ENCODE assay signal across 7 mouse cellular contexts in the genomic region with DNA sequence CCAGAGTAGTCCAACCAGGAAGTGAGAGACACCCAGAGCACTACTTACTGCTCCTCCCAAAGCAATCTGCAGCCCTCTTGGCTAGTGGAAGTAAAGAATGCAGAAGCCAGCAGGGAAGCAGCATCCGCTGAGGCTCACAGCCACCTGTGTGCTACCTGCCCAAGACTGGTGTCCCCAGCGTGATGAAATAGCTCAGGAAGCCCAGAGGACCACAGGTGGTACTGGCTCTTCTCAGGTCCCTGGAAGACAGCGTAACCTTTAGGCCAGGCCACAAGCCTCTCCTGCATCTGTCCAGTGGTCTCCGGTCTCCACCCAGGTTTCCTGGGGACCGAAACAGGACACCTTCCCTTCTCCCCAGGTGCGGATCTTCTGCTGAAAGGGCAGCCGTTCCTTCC. TPM values are rescaled to one million over a fixed set of nuclear protein-coding genes. Genes with fewer than 3 reads are reported as not detected.
DNase-seq lines count a peak whose midpoint lies in the region; ATAC-seq and TF ChIP-seq lines count a peak whose summit lies in the region.

No protein-coding gene starts in this region.

- H3K27me3 ChIP-seq in forebrain, embryonic 11.5 days (ENCODE audit: control insufficient read depth, insufficient read depth, low read length) = no peaks in the 10 kb centered on the region
- no peaks in the 10 kb centered on the region for H3K27me3 ChIP-seq in hindbrain, postnatal 0 days (ENCODE audit: insufficient read depth, low read length)
- peaks cover 3% of the 10 kb centered on the region; the same call in 1 of the 2 replicates for H3K27me3 ChIP-seq in liver, embryonic 11.5 days (replicated peaks; ENCODE audit: control insufficient read depth, insufficient read depth, low read length)

- H3K4me2 ChIP-seq in forebrain, embryonic 11.5 days (ENCODE audit: low read depth, low read length, severe bottlenecking) = peak overlapping the region; percentile 79
- peak overlapping the region; percentile 69 for H3K4me2 ChIP-seq in hindbrain, postnatal 0 days (ENCODE audit: low read depth, low read length)
- H3K4me2 ChIP-seq in liver, embryonic 11.5 days = peak overlapping the region; percentile 76

- peak; percentile 40 for DNase-seq in ES-CJ7 (ENCODE audit: low read depth, low spot score)
- DNase-seq in ZHBTc4 (ENCODE audit: low read depth, low spot score) = peak; percentile 48
- no peak for DNase-seq in forebrain, embryonic 11.5 days (ENCODE audit: low spot score)
- peak; percentile 25 for DNase-seq in hindbrain, postnatal 0 days (ENCODE audit: low spot score)
- DNase-seq in liver, embryonic 11.5 days (ENCODE audit: low spot score) = no peak
- DNase-seq in naive thymus-derived CD4-positive, alpha-beta T cell, adult 2 months (ENCODE audit: low read depth) = peak; percentile 42
- DNase-seq in adrenal gland, adult 18-20 months (ENCODE audit: low spot score in 2 of 2) = no peak

- ATAC-seq in forebrain, embryonic 11.5 days (replicated peaks; ENCODE audit: low FRiP score) = peak; percentile 25; the same call in 1 of the 2 replicates
- ATAC-seq in hindbrain, postnatal 0 days = peak; percentile 14
- no peak for ATAC-seq in liver, embryonic 11.5 days (replicated peaks; ENCODE audit: low FRiP score)

- H3K36me3 ChIP-seq in forebrain, embryonic 11.5 days (ENCODE audit: control insufficient read depth, insufficient read depth, low read length) = no peaks in the 10 kb centered on the region
- H3K36me3 ChIP-seq in hindbrain, postnatal 0 days (ENCODE audit: insufficient read depth, low read length) = no peaks in the 10 kb centered on the region
- H3K36me3 ChIP-seq in liver, embryonic 11.5 days (ENCODE audit: control insufficient read depth, insufficient read depth, low read length) = no peaks in the 10 kb centered on the region

- WGBS in forebrain, embryonic 11.5 days = 10% methylated on average over 7 of the region's 7 CpGs
- 14% methylated on average over 7 of the region's 7 CpGs for WGBS in hindbrain, postnatal 0 days
- 25% methylated on average over 7 of the region's 7 CpGs for whole genome bisulfite sequencing in liver, embryonic 11.5 days

- peak overlapping the region; percentile 73 for H3K9ac ChIP-seq in forebrain, embryonic 11.5 days (ENCODE audit: low read length)
- H3K9ac ChIP-seq in hindbrain, postnatal 0 days (replicated peaks; ENCODE audit: low read length) = peak overlapping the region; percentile 81
- peak overlapping the region; percentile 42; the same call in 1 of the 2 replicates for H3K9ac ChIP-seq in liver, embryonic 11.5 days (ENCODE audit: low read depth, low read length)

- no peak overlapping the region for H3K27ac ChIP-seq in forebrain, embryonic 11.5 days (ENCODE audit: low read depth, low read length)
- H3K27ac ChIP-seq in hindbrain, postnatal 0 days = peak overlapping the region; percentile 76
- no peak overlapping the region for H3K27ac ChIP-seq in liver, embryonic 11.5 days (ENCODE audit: low read depth, low read length)

- no peaks in the 10 kb centered on the region for H3K9me3 ChIP-seq in forebrain, embryonic 11.5 days (ENCODE audit: control insufficient read depth, low read length)
- no peaks in the 10 kb centered on the region for H3K9me3 ChIP-seq in hindbrain, postnatal 0 days (ENCODE audit: low read length)
- no peaks in the 10 kb centered on the region for H3K9me3 ChIP-seq in liver, embryonic 11.5 days (ENCODE audit: control insufficient read depth, low read length)

- H3K4me3 ChIP-seq in forebrain, embryonic 11.5 days (ENCODE audit: low read depth, low read length) = peak overlapping the region; percentile 67
- H3K4me3 ChIP-seq in hindbrain, postnatal 0 days (ENCODE audit: low read length) = peak overlapping the region; percentile 72
- H3K4me3 ChIP-seq in liver, embryonic 11.5 days (ENCODE audit: low read depth, low read length) = peak overlapping the region; percentile 66

- H3K4me1 ChIP-seq in forebrain, embryonic 11.5 days (replicated peaks; ENCODE audit: control insufficient read depth, insufficient read depth, low read length) = peaks cover 3% of the 10 kb centered on the region; the same call in 1 of the 2 replicates
- no peaks in the 10 kb centered on the region for H3K4me1 ChIP-seq in hindbrain, postnatal 0 days (ENCODE audit: insufficient read depth, low read length)
- no peaks in the 10 kb centered on the region for H3K4me1 ChIP-seq in liver, embryonic 11.5 days (replicated peaks; ENCODE audit: control insufficient read depth, insufficient read depth, low read length)

- no peak for TF ChIP-seq CTCF in hindbrain, postnatal 0 days (IDR thresholded peaks at IDR 0.05; ENCODE audit: low read depth)

RNA-seq across cellular contexts. Expression of a gene that starts 0.8 kb away (rescaled TPM):
- 3.5 and 4.6 TPM in 2 replicates for polyA plus RNA-seq in forebrain, embryonic 11.5 days (2014; fragmentation: Nextera tagmentation; extraction: Ambion mirVana)
- total RNA-seq in hindbrain, postnatal 0 days (2014; rRNA removed) = 13.1 and 90.8 TPM in 2 replicates
- 6.8 and 7.6 TPM in 2 replicates for polyA plus RNA-seq in hindbrain, postnatal 0 days (2015; fragmentation: Nextera tagmentation; extraction: Ambion mirVana)
- 7.5 and 7.9 TPM in 2 replicates for polyA plus RNA-seq in liver, embryonic 11.5 days (2014; fragmentation: Nextera tagmentation; extraction: Ambion mirVana)
- total RNA-seq in adrenal gland, adult 18-20 months (2021) = 10 to 100 TPM in 1 of 2 experiments, 1 to 10 TPM in 1; 7.8 to 12.8 TPM

Comparison
In these comparisons a context has a peak if more than half of its experiments do, and no peak if none do; other contexts are left out.
1. DNase-seq: peak in ES-CJ7 (single experiment), ZHBTc4 (single experiment), hindbrain, postnatal 0 days (single experiment) and naive thymus-derived CD4-positive, alpha-beta T cell, adult 2 months (single experiment); none in forebrain, embryonic 11.5 days (single experiment), liver, embryonic 11.5 days (single experiment) and adrenal gland, adult 18-20 months (0 of 2).
2. Peak in every context shown above with its lines, with median percentiles within 50 percentile points of each other: H3K4me2 ChIP-seq, H3K4me3 ChIP-seq and H3K9ac ChIP-seq.